Mouse (Mus musculus) midbrain, embryonic 12.5 days (tissue): Measurements from ENCODE around the gene Pcsk5. TPM values are rescaled to one million over a fixed set of nuclear protein-coding genes. Genes with fewer than 3 reads are reported as not detected.

ENCODE experiments used
- ATAC-seq: fragments of 200-750 bp; cut with Nextera tagmentation; 2 replicates; pipeline ENCODE4 v1.8.0; 2017; ENCODE audit warnings: low read depth, moderate TSS enrichment, moderate library complexity; ENCODE audit not compliant: low FRiP score
- H3K27ac ChIP-seq: fragments of 300-500 bp; sonication (generic); replicated peaks from 2 replicates; pipeline ENCODE4 v1.5.1; 2016; ENCODE audit warnings: mild to moderate bottlenecking
- H3K27me3 ChIP-seq: fragments of 300-500 bp; sonication (generic); 2 replicates; pipeline ENCODE4 v1.6.1; 2016; ENCODE audit warnings: mild to moderate bottlenecking
- H3K36me3 ChIP-seq: fragments of 300-500 bp; sonication (generic); 2 replicates; pipeline ENCODE4 v1.6.1; 2016
- H3K4me1 ChIP-seq: fragments of 300-500 bp; sonication (generic); 2 replicates; pipeline ENCODE4 v1.6.1; 2016
- H3K4me2 ChIP-seq: fragments of 300-500 bp; sonication (generic); replicated peaks from 2 replicates; pipeline ENCODE4 v1.6.1; 2016; ENCODE audit warnings: mild to moderate bottlenecking, moderate library complexity
- H3K4me3 ChIP-seq: fragments of 300-500 bp; sonication (generic); 2 replicates; pipeline ENCODE4 v1.5.1; 2016; ENCODE audit warnings: mild to moderate bottlenecking
- H3K9ac ChIP-seq: fragments of 300-500 bp; sonication (generic); replicated peaks from 2 replicates; pipeline ENCODE4 v1.6.1; 2016; ENCODE audit warnings: mild to moderate bottlenecking, moderate library complexity
- H3K9me3 ChIP-seq: fragments of 300-500 bp; sonication (generic); 2 replicates; pipeline ENCODE4 v1.6.1; 2016; ENCODE audit warnings: mild to moderate bottlenecking
- WGBS: fragments of 180-500 bp; shearing (Covaris S2); methylation state at CpG from one replicate; pipeline ENCODE4 v1.1.7; 2016; 5-methylcytosine and 5-hydroxymethylcytosine counted together
- polyA plus RNA-seq: library from polyadenylated mRNA; unstranded; fragments of >200 nt; fragmentation: Nextera tagmentation; extraction: Ambion mirVana; gene quantifications from 2 replicates; pipeline ENCODE4 v1.2.1, GENCODE M21; 2016

The Pcsk5 gene
- polyA plus RNA-seq, 1 experiment from 2014 or later = 12.1 TPM

GRCm38 (mm10) chr19:17397922-17398321 is 439.5 kb downstream of the Pcsk5 start:
- no peaks in the 10 kb centered on the region for H3K9me3 ChIP-seq
- H3K4me2 ChIP-seq = no peak overlapping the region
- peaks cover 24% of the 10 kb centered on the region for H3K36me3 ChIP-seq
- H3K27me3 ChIP-seq = peaks cover 5% of the 10 kb centered on the region
- H3K4me3 ChIP-seq = no peak overlapping the region
- peaks cover 9% of the 10 kb centered on the region for H3K4me1 ChIP-seq
- no peak for ATAC-seq
- WGBS = 84% methylated on average over 5 of the region's 5 CpGs
- H3K27ac ChIP-seq = no peak overlapping the region
- H3K9ac ChIP-seq = no peak overlapping the region

- WGBS = 86% methylated on average over 4 of the region's 4 CpGs
- Histone ChIP-seq H3K27ac (no peak overlapping the region), H3K36me3 (peaks cover 24% of the 10 kb centered on the region), H3K4me2 (no peak overlapping the region), H3K4me3 (no peak overlapping the region), H3K27me3 (peaks cover 15% of the 10 kb centered on the region), H3K4me1 (peaks cover 9% of the 10 kb centered on the region), H3K9ac (no peak overlapping the region), H3K9me3 (no peaks in the 10 kb centered on the region)
- no peak for ATAC-seq
Measured at GRCm38 (mm10) chr19:17396802-17397201, 440.6 kb downstream of the Pcsk5 start.

- Histone ChIP-seq H3K4me2 (peak within 1 kb of the TSS; percentile 66), H3K4me1 (peaks cover 9% of the 10 kb centered on the region), H3K4me3 (peak within 1 kb of the TSS; percentile 88), H3K27ac (peak within 1 kb of the TSS; percentile 60), H3K9me3 (no peaks in the 10 kb centered on the region), H3K36me3 (peaks cover 8% of the 10 kb centered on the region), H3K9ac (peak within 1 kb of the TSS; percentile 85), H3K27me3 (peaks cover 22% of the 10 kb centered on the region)
- ATAC-seq = peak; percentile 98
- under 1% methylated on average over 61 of the region's 83 CpGs for WGBS
Measured at GRCm38 (mm10) chr19:17393841-17394591, 443.4 kb downstream of the Pcsk5 start, which contains the start of gene Rfk. Gene Rfk, plus strand, starts transcription at chr19:17394043.

- no peaks in the 10 kb centered on the region for H3K9me3 ChIP-seq
- H3K4me1 ChIP-seq = peaks cover 9% of the 10 kb centered on the region
- no peak overlapping the region for H3K27ac ChIP-seq
- H3K36me3 ChIP-seq = no peaks in the 10 kb centered on the region
- 0 out of 2 replicates have a peak overlapping the region, but pooled peaks have one; percentile 66 for H3K4me2 ChIP-seq
- 16% methylated on average over 3 of the region's 3 CpGs for WGBS
- no peak overlapping the region for H3K9ac ChIP-seq
- no peak for ATAC-seq
- peaks cover 26% of the 10 kb centered on the region for H3K27me3 ChIP-seq
- H3K4me3 ChIP-seq = no peak overlapping the region
Measured at GRCm38 (mm10) chr19:17392866-17393265, 444.6 kb downstream of the Pcsk5 start.

- peak; percentile 17; the same call in 1 of the 2 replicates for ATAC-seq
- Histone ChIP-seq H3K36me3 (no peaks in the 10 kb centered on the region), H3K4me3 (no peak overlapping the region), H3K9ac (no peak overlapping the region), H3K9me3 (no peaks in the 10 kb centered on the region), H3K27me3 (peaks cover 33% of the 10 kb centered on the region), H3K4me2 (no peak overlapping the region), H3K4me1 (0 out of 2 replicates have a peak, but pooled peaks cover 4% of the 10 kb centered on the region), H3K27ac (no peak overlapping the region)
- 18% methylated on average over 2 of the region's 2 CpGs for WGBS
Measured at GRCm38 (mm10) chr19:17388404-17388803, 449.0 kb downstream of the Pcsk5 start.

- no peak overlapping the region for H3K9ac ChIP-seq
- H3K27ac ChIP-seq = no peak overlapping the region
- 0 out of 2 replicates have a peak, but pooled peaks cover 4% of the 10 kb centered on the region for H3K4me1 ChIP-seq
- H3K4me3 ChIP-seq = no peak overlapping the region
- ATAC-seq = no peak
- WGBS = 17% methylated on average over 6 of the region's 6 CpGs
- peaks cover 26% of the 10 kb centered on the region for H3K27me3 ChIP-seq
- H3K4me2 ChIP-seq = peak overlapping the region; percentile 4; the same call in 1 of the 2 replicates
- H3K36me3 ChIP-seq = no peaks in the 10 kb centered on the region
- H3K9me3 ChIP-seq = no peaks in the 10 kb centered on the region
Measured at GRCm38 (mm10) chr19:17386424-17386823, 451.0 kb downstream of the Pcsk5 start.

GRCm38 (mm10) chr19:17385426-17385825 is 452.0 kb downstream of the Pcsk5 start:
- 0 out of 2 replicates have a peak, but pooled peaks cover 4% of the 10 kb centered on the region for H3K4me1 ChIP-seq
- WGBS = 54% methylated on average over 1 of the region's 1 CpGs
- H3K27ac ChIP-seq = no peak overlapping the region
- H3K36me3 ChIP-seq = no peaks in the 10 kb centered on the region
- no peak overlapping the region for H3K9ac ChIP-seq
- no peak overlapping the region for H3K4me2 ChIP-seq
- no peak overlapping the region for H3K4me3 ChIP-seq
- H3K9me3 ChIP-seq = no peaks in the 10 kb centered on the region
- peaks cover 23% of the 10 kb centered on the region for H3K27me3 ChIP-seq
- no peak for ATAC-seq

- H3K4me2 ChIP-seq = no peak overlapping the region
Measured at GRCm38 (mm10) chr19:17385022-17385421, 452.4 kb downstream of the Pcsk5 start.

GRCm38 (mm10) chr19:17382807-17383397 is 454.5 kb downstream of the Pcsk5 start:
- WGBS = 86% methylated on average over 6 of the region's 6 CpGs
- no peak for ATAC-seq
- Histone ChIP-seq H3K36me3 (no peaks in the 10 kb centered on the region), H3K9me3 (no peaks in the 10 kb centered on the region), H3K4me1 (0 out of 2 replicates have a peak, but pooled peaks cover 4% of the 10 kb centered on the region), H3K27me3 (peaks cover 17% of the 10 kb centered on the region), H3K4me2 (no peak overlapping the region), H3K4me3 (no peak overlapping the region), H3K9ac (no peak overlapping the region), H3K27ac (no peak overlapping the region)

More at GRCm38 (mm10) chr19:17385022-17385421, 452.4 kb downstream of the Pcsk5 start:
- Histone ChIP-seq H3K9ac (no peak overlapping the region), H3K27me3 (peaks cover 23% of the 10 kb centered on the region), H3K27ac (no peak overlapping the region), H3K4me1 (0 out of 2 replicates have a peak, but pooled peaks cover 4% of the 10 kb centered on the region), H3K36me3 (no peaks in the 10 kb centered on the region), H3K4me3 (no peak overlapping the region), H3K9me3 (no peaks in the 10 kb centered on the region)
- 97% methylated on average over 4 of the region's 4 CpGs for WGBS
- ATAC-seq = no peak
